Mouse (Mus musculus) midbrain, embryonic 13.5 days (tissue): ENCODE data around the gene Tmc4. TPM values are rescaled to one million over a fixed set of nuclear protein-coding genes. Genes with fewer than 3 reads are reported as not detected.

Source experiments
- ATAC-seq: fragments of 200-750 bp; cut with Nextera tagmentation; 2 replicates; pipeline ENCODE4 v1.8.0; 2017; ENCODE audit warnings: mild to moderate bottlenecking, moderate TSS enrichment, moderate library complexity
- H3K27ac ChIP-seq: fragments of 300-500 bp; sonication (generic); 2 replicates; pipeline ENCODE4 v1.5.1; 2015; ENCODE audit warnings: inconsistent platforms, mild to moderate bottlenecking, moderate library complexity
- H3K27me3 ChIP-seq: fragments of 300-500 bp; sonication (generic); 2 replicates; pipeline ENCODE4 v1.6.1; 2015; ENCODE audit warnings: mild to moderate bottlenecking, inconsistent platforms
- H3K36me3 ChIP-seq: fragments of 300-500 bp; sonication (generic); 2 replicates; pipeline ENCODE4 v1.6.1; 2015; ENCODE audit warnings: mild to moderate bottlenecking, inconsistent platforms
- H3K4me1 ChIP-seq: fragments of 300-500 bp; sonication (generic); replicated peaks from 2 replicates; pipeline ENCODE4 v1.6.1; 2015; ENCODE audit warnings: inconsistent platforms
- H3K4me2 ChIP-seq: fragments of 300-500 bp; sonication (generic); replicated peaks from 2 replicates; pipeline ENCODE4 v1.6.1; 2015; ENCODE audit warnings: moderate library complexity, mild to moderate bottlenecking, inconsistent platforms
- H3K4me3 ChIP-seq: fragments of 300-500 bp; sonication (generic); replicated peaks from 2 replicates; pipeline ENCODE4 v1.5.1; 2015; ENCODE audit warnings: mild to moderate bottlenecking, inconsistent platforms
- H3K9ac ChIP-seq: fragments of 300-500 bp; sonication (generic); replicated peaks from 2 replicates; pipeline ENCODE4 v1.6.1; 2015; ENCODE audit warnings: mild to moderate bottlenecking, inconsistent platforms
- H3K9me3 ChIP-seq: fragments of 300-500 bp; sonication (generic); 2 replicates; pipeline ENCODE4 v1.6.1; 2016; ENCODE audit warnings: mild to moderate bottlenecking, inconsistent platforms
- WGBS: fragments of 180-500 bp; shearing (Covaris S2); methylation state at CpG from one replicate; pipeline ENCODE4 v1.1.7; 2015; 5-methylcytosine and 5-hydroxymethylcytosine counted together
- microRNA-seq: library from miRNA; unstranded; fragments of <30 nt; microRNA quantifications from one replicate; pipeline ENCODE4, GENCODE M21; 2016
- polyA plus RNA-seq: library from polyadenylated mRNA; unstranded; fragments of >200 nt; fragmentation: Nextera tagmentation; extraction: Ambion mirVana; gene quantifications from 2 replicates; pipeline ENCODE4 v1.2.1, GENCODE M21; 2015

Tmc4 gene
- polyA plus RNA-seq, 1 experiment from 2014 or later = 4.0 TPM

GRCm38 (mm10) chr7:3616389-3617241 is 60.7 kb downstream of the Tmc4 start:
- 40% methylated on average over 6 of the region's 6 CpGs for WGBS
- Histone ChIP-seq H3K36me3 (peaks cover 24% of the 10 kb centered on the region), H3K27me3 (no peaks in the 10 kb centered on the region), H3K4me2 (peak overlapping the region; percentile 88; the same call in 1 of the 2 replicates), H3K4me1 (peaks cover 12% of the 10 kb centered on the region), H3K9me3 (no peaks in the 10 kb centered on the region), H3K9ac (no peak overlapping the region), H3K4me3 (peak overlapping the region; percentile 82), H3K27ac (no peak overlapping the region)
- ATAC-seq = peak; percentile 62

- peak within 1 kb of the TSS; percentile 88; the same call in 1 of the 2 replicates for H3K4me2 ChIP-seq
- peaks cover 12% of the 10 kb centered on the region for H3K4me1 ChIP-seq
- H3K27me3 ChIP-seq = no peaks in the 10 kb centered on the region
- no peak within 1 kb of the TSS for H3K9ac ChIP-seq
- ATAC-seq = no peak
- WGBS = 87% methylated on average over 4 of the region's 4 CpGs
- peak within 1 kb of the TSS; percentile 82 for H3K4me3 ChIP-seq
- H3K9me3 ChIP-seq = no peaks in the 10 kb centered on the region
- peaks cover 19% of the 10 kb centered on the region for H3K36me3 ChIP-seq
- no peak within 1 kb of the TSS for H3K27ac ChIP-seq
Observed at GRCm38 (mm10) chr7:3616057-3616388, 61.3 kb downstream of the Tmc4 start, which contains the start of gene Oscar. TSS of gene Oscar (minus strand) at chr7:3616157.

Small RNAs within 50 kb of the gene (microRNA-seq; reads per million reads assigned to microRNA genes)
- 4.5 reads per million, percentile 18 among the genes with 10 or more reads in this experiment for gene Mir3572

Other genes starting within 250 kb of the Tmc4 start
- gene Tarm1, start 174.9 kb downstream of the Tmc4 start, polyA plus RNA-seq = not detected in 2 replicates
- gene Oscar, start 61.4 kb downstream of the Tmc4 start, polyA plus RNA-seq = 0.26 and 0.42 TPM in 2 replicates
- gene Ndufa3, start 60.2 kb downstream of the Tmc4 start, polyA plus RNA-seq = 440 and 458 TPM in 2 replicates
- gene Tfpt, start 47.6 kb downstream of the Tmc4 start, polyA plus RNA-seq = 30.8 and 38.9 TPM in 2 replicates
- 114 and 117 TPM in 2 replicates for gene Prpf31, start 47.6 kb downstream of the Tmc4 start, polyA plus RNA-seq
- 48.7 and 57.8 TPM in 2 replicates for gene Cnot3, start 32.3 kb downstream of the Tmc4 start, polyA plus RNA-seq
- gene Leng1, start 11.7 kb downstream of the Tmc4 start, polyA plus RNA-seq = 16.5 and 16.8 TPM in 2 replicates
- gene Tsen34, start 15.3 kb upstream of the Tmc4 start, polyA plus RNA-seq = 205 and 225 TPM in 2 replicates
- 53.4 and 54.5 TPM in 2 replicates for gene Mboat7, start 16.0 kb upstream of the Tmc4 start, polyA plus RNA-seq
- gene Rps9, start 26.4 kb upstream of the Tmc4 start, polyA plus RNA-seq = 994 and 1,009 TPM in 2 replicates
- 0.15 and 0.37 TPM in 2 replicates for gene Pirb, start 42.8 kb upstream of the Tmc4 start, polyA plus RNA-seq
- gene Gm15448, start 148.1 kb upstream of the Tmc4 start, polyA plus RNA-seq = not detected in 2 replicates
- gene Pira2, start 167.5 kb upstream of the Tmc4 start, polyA plus RNA-seq = not detected in 2 replicates
- gene Gm14548, start 220.6 kb upstream of the Tmc4 start, polyA plus RNA-seq = not detected in 2 replicates
- gene Lilra6, start 237.9 kb upstream of the Tmc4 start, polyA plus RNA-seq = not detected in 2 replicates